Mouse (Mus musculus): ENCODE results near the gene AA467197.

DNA sequence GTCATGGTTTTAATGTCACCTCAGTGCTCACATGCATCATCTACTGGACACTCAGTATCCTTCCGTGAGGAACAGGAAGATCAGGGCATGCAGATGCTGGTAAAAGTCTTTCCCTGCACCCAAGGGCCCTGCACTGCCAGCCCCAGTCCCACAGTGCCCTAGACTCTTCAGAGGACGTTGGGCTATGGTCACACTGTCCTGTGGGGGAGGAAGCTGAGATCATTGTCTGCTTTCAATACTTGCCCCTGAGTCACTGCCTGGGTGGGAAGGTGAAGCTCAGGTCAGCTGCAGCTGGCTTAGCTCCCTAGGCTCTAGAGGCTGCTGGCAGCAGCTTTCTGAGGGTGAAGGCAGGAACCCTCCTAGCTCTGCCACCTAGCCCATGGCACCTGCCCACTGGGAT lies 19.3 kb downstream of the AA467197 start:
- no peak for TF ChIP-seq ZC3H11A (IDR thresholded peaks at IDR 0.05; ENCODE audit: borderline replicate concordance, low read depth, low read length)
- no peak for TF ChIP-seq HCFC1 (IDR thresholded peaks at IDR 0.05; ENCODE audit: borderline replicate concordance, insufficient read depth, low read length)
- TF ChIP-seq MAFK (IDR thresholded peaks at IDR 0.05; ENCODE audit: insufficient read depth, low read depth, low read length) = no peak

Data from ES-E14 (cell line).